Mouse (Mus musculus) induced T-regulatory cell, adult 2 months (primary cell): Measurements from ENCODE around the gene 2610301B20Rik.
A peak's percentile ranks its signal among the peaks of the same experiment; 100 is the strongest.
"Not testable (repeated sequence)": the region's sequence is repeated elsewhere in the genome, so short reads cannot be mapped to it uniquely, and the experiment has no call there.

Source experiments
- DNase-seq: peaks from one replicate; pipeline ENCODE4 v3.0.0-alpha.2; 2012; ENCODE audit warnings: low read depth

Gene 2610301B20Rik

GRCm38 (mm10) chr4:10911417-10911816 lies 37.1 kb downstream of the 2610301B20Rik start:
- not testable (repeated sequence) for DNase-seq

- DNase-seq = no peak
Observed at GRCm38 (mm10) chr4:10911909-10912478, 37.7 kb downstream of the 2610301B20Rik start.

GRCm38 (mm10) chr4:10912611-10913301 lies 38.5 kb downstream of the 2610301B20Rik start:
- peak; percentile 93 for DNase-seq

- no peak for DNase-seq
Observed at GRCm38 (mm10) chr4:10913409-10913808, 39.1 kb downstream of the 2610301B20Rik start.

DNA sequence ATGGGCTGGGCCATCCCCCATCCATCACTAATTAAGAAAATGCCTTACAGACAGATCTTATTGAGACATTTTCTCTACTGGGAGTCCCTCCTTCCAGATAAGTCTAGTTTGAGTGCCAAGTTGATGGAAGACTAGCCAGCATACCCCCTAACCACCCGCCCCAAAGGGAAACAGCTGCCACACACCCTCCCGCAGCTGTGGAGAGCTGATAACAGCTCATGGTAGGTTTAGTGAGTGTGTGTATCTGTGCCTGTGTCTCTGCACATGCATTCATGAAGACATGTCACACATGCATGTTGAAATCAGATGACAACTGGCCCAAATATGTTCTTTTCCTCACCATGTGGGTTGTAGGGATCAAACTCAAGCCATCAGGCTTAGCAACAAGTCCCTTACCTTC lies 40.5 kb downstream of the 2610301B20Rik start:
- DNase-seq = no peak

DNA sequence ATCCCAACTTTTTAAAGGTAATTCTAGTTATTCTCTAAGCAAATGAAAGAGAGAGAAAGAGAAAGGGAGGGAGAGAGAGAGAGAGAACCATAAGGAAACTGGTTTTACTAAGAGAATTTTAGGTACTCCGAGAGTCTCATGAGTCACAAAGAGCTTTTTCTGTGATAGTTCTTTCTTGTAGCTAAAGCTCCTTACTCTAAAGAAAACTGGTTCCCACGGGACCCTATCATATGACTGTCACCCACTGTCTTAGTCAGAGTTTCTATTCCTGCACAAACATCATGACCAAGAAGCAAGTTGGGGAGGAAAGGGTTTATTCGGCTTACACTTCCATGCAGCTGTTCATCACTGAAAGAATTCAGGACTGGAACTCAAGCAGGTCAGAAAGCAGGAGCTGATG lies 41.0 kb downstream of the 2610301B20Rik start:
- no peak for DNase-seq

DNA sequence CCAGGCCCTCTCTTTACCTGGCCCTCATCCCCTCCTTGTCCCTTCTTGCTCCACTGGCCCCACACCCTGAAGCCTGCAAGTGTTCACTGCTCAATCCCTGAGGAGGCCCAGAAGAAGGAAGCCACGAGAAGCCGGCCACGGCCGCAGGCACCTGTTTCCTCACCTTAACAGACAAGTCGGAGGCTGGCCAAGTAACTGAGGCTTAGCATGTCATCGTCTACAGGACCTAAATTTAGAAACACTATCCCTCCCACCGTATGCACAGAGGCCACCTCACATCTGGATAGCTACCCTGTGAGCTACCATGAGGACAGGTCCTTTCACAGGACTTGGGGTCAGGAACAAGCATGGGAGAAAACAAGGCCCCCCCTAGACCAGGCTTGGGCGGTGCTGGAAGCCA lies 44.1 kb downstream of the 2610301B20Rik start:
- no peak for DNase-seq

- DNase-seq = peak; percentile 34
Observed at GRCm38 (mm10) chr4:10919097-10919496, 44.8 kb downstream of the 2610301B20Rik start.

DNA sequence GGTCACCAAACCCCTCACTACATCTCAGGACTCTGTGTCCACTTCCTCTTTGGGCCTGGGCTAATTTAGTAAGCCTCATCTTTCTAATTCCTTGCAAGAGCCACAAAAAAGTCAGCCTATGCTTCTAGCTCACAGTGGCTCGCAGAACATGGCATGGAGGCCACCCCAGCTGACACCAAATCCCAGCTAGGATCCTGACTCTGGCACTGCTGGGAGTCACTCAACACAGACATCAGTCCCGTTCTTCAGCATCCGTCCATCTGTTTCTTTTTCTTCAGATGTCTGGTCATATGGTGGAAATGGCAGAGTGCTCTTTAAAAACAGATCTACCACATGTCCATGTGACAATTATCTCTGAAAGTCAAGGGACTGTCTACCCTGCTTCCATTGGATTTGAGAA lies 45.2 kb downstream of the 2610301B20Rik start:
- no peak for DNase-seq

GRCm38 (mm10) chr4:10919987-10920386 lies 45.7 kb downstream of the 2610301B20Rik start:
- DNase-seq = no peak

GRCm38 (mm10) chr4:10920622-10921021 lies 46.3 kb downstream of the 2610301B20Rik start:
- DNase-seq = no peak

- DNase-seq = no peak
Observed at GRCm38 (mm10) chr4:10923180-10923579, 48.9 kb downstream of the 2610301B20Rik start.

- no peak for DNase-seq
Observed at GRCm38 (mm10) chr4:10924140-10924539, 49.8 kb downstream of the 2610301B20Rik start.

DNA sequence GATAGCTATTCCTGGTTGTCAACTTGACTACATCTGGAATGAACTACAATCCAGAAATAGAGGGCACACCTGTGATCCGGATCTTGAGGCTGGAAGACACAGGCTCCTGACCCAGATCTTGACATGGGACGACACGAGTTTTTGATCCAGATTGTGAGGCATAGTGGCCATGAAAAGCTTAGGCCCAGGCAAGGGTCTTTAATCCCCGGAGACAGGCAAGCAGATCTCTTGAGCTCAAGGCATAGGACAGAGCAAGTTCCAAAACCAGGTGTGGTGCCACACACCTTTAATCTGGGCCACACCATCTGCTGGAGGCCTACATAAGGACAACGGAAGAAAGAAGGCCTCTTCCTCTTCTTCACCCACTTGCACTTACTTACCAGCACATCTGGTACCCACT lies 50.2 kb downstream of the 2610301B20Rik start:
- DNase-seq = no peak

GRCm38 (mm10) chr4:10926416-10926815 lies 52.1 kb downstream of the 2610301B20Rik start:
- DNase-seq = no peak

DNA sequence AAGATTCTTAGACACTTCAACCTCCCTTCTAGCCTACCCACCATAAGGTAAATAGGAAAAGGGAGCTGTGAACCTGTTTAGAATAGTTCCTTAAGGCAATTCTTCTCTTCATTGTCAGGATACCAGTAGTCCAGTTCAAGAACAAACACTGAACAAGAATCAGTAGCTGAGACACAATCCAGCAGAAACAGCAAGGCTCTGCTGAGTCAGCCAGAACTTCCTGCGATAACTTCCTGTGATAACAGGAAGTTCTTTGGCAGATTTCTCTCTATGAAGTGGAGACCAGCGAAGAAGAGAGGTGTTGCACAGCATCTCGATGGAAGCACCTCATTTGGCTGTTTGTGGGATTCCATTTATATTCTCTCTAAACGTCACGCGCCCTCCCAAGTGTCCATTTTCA lies 53.9 kb downstream of the 2610301B20Rik start:
- DNase-seq = peak; percentile 32

DNA sequence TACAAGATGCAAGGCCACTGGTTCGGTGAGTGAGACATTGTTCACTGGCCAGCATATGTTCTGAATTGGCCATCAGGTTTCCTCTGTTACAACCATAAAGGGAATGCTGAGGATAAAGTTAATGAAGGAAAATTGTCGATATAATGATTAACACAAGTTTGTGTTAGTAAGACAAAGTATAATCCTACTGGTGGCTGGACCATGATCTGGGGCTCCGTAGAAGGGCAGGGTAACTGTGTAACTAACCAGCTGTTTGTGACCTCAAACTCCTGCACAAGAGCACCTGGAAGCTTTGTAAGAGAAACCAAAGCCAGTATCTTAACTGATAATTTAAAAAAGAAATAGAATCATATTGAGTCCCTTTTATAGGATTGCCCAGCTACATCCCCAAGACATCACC lies 55.4 kb downstream of the 2610301B20Rik start:
- no peak for DNase-seq

DNA sequence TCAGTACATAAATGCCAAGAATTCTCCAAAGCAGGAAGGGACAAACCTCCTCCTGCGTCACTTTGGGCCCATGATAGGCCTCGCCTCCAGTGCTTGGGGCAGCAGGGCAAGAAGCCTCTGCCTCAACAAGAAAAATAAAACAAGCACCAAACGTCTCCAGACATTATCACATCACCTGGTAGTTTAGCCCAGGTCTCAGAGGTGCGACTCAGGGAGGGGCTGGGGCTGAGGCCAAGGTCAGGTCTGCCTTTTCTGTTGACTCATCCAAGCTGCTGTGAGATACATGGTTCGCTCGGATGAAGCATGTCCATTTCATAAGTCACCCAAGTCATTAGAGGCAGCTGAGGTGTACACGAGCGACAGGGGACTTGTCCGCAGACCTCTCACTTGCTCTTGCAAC lies 56.7 kb downstream of the 2610301B20Rik start:
- no peak for DNase-seq

DNA sequence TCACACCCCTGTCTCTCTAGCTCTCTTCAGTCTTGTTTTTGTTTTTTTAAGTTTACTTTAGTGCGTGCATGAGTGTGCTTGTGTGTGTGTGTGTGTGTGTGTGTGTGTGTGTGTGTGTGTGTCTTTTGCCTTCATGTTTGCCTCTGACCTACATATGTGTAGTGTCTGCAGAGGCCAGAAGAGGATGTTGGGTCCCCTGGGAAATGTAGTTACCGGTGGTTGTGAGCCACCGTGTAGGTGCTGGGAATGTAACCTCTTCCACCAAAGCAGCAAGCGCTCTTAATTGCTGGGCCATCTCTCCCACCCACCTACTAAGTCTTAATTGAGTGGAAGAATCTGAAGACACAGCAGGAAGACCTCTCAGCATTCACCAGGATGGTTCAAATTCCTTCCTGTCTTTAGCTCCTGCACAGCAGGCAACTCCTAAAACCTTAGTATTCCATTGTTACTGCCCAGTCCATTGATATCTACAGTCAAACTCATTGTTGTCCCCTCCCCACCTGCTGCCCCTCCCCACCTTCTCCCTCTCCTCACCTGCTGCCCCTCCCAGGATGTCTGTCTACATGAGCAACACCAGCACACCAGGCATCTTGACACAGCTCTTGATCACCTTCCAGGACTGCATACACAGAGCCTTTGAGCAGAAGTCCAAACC lies 57.9 kb downstream of the 2610301B20Rik start:
- no peak for DNase-seq

- DNase-seq = no peak
Observed at GRCm38 (mm10) chr4:10932782-10933181, 58.5 kb downstream of the 2610301B20Rik start.

GRCm38 (mm10) chr4:10936766-10937165 lies 62.5 kb downstream of the 2610301B20Rik start:
- DNase-seq = no peak
